Mouse (Mus musculus) kidney, adult 2 months (tissue): ENCODE data around the gene Magi2. TPM values are rescaled to one million over a fixed set of nuclear protein-coding genes. Genes with fewer than 3 reads are reported as not detected.

Experiments used
- DNase-seq: peaks from one replicate; pipeline ENCODE4 v3.0.0; 2021
- H3K27ac ChIP-seq: fragments of 200-500 bp; 2 replicates; pipeline ENCODE4 v1.5.1; 2012; ENCODE audit warnings: low read depth, low read length, control low read depth, inconsistent platforms; ENCODE audit not compliant: insufficient read depth
- H3K27me3 ChIP-seq: fragments of 200-500 bp; replicated peaks from 2 replicates; pipeline ENCODE4 v1.6.1; 2012; ENCODE audit warnings: mild to moderate bottlenecking, moderate library complexity, low read length, inconsistent platforms; ENCODE audit not compliant: control insufficient read depth, insufficient read depth
- H3K36me3 ChIP-seq: fragments of 200-500 bp; 2 replicates; pipeline ENCODE4 v1.6.1; 2012; ENCODE audit warnings: mild to moderate bottlenecking, moderate library complexity, low read length, inconsistent platforms; ENCODE audit not compliant: control insufficient read depth, insufficient read depth
- H3K4me1 ChIP-seq: fragments of 200-500 bp; 2 replicates; pipeline ENCODE4 v1.6.1; 2011; ENCODE audit warnings: low read length; ENCODE audit not compliant: control insufficient read depth, insufficient read depth
- H3K4me3 ChIP-seq: fragments of 200-500 bp; 2 replicates; pipeline ENCODE4 v1.5.1; 2011; ENCODE audit warnings: mild to moderate bottlenecking, low read depth, low read length, control low read depth; ENCODE audit not compliant: insufficient read depth
- CTCF ChIP-seq: fragments of 200-500 bp; conservative IDR thresholded peaks from 2 replicates; pipeline ENCODE4 v1.5.1; 2011; ENCODE audit warnings: low read depth, mild to moderate bottlenecking, control low read depth, low read length, moderate library complexity, mixed read lengths; ENCODE audit not compliant: insufficient read depth, insufficient read length
- POLR2A ChIP-seq: fragments of 200-500 bp; IDR thresholded peaks from one replicate; pipeline ENCODE4 v1.6.1; 2011; ENCODE audit warnings: low read depth, low read length, control low read depth
- WGBS: fragments of 180-500 bp; shearing (Covaris S2); methylation state at CpG from one replicate; pipeline ENCODE4 v1.1.7; 2018; 5-methylcytosine and 5-hydroxymethylcytosine counted together
- polyA plus RNA-seq: library from polyadenylated mRNA; depleted of rRNA; stranded (reverse); fragments of >200 nt; gene quantifications from 2 replicates; pipeline ENCODE4 v1.2.3, GENCODE M21; 2012

The Magi2 gene
- polyA plus RNA-seq, 1 experiment: 6.1 TPM

- no peaks in the 10 kb centered on the region for H3K27me3 ChIP-seq
- no peaks in the 10 kb centered on the region for H3K4me1 ChIP-seq
- WGBS: 64% methylated on average over 8 of the region's 8 CpGs
- no peak overlapping the region for H3K27ac ChIP-seq
- H3K36me3 ChIP-seq: no peaks in the 10 kb centered on the region
- no peak overlapping the region for H3K4me3 ChIP-seq
- no peak for TF ChIP-seq CTCF
- no peak for TF ChIP-seq POLR2A
- no peak for DNase-seq
Measured at GRCm38 (mm10) chr5:20634822-20635221, 1408.0 kb downstream of the Magi2 start.

- H3K27me3 ChIP-seq: no peaks in the 10 kb centered on the region
Measured at GRCm38 (mm10) chr5:20637300-20637989, 1410.6 kb downstream of the Magi2 start.

GRCm38 (mm10) chr5:20642196-20642595 lies 1415.4 kb downstream of the Magi2 start:
- no peak for DNase-seq
- TF ChIP-seq POLR2A: no peak
- TF ChIP-seq CTCF: no peak
- H3K27ac ChIP-seq: no peak overlapping the region
- no peaks in the 10 kb centered on the region for H3K4me1 ChIP-seq
- 72% methylated on average over 7 of the region's 7 CpGs for WGBS
- no peaks in the 10 kb centered on the region for H3K36me3 ChIP-seq
- no peaks in the 10 kb centered on the region for H3K27me3 ChIP-seq
- H3K4me3 ChIP-seq: no peak overlapping the region

More at GRCm38 (mm10) chr5:20637300-20637989, 1410.6 kb downstream of the Magi2 start:
- peak; percentile 6 for DNase-seq
- WGBS: 81% methylated on average over 5 of the region's 5 CpGs
- no peaks in the 10 kb centered on the region for H3K36me3 ChIP-seq
- TF ChIP-seq POLR2A (no peak), CTCF (peak; percentile 44; the same call in 1 of the 2 replicates)
- H3K4me3 ChIP-seq: no peak overlapping the region
- no peaks in the 10 kb centered on the region for H3K4me1 ChIP-seq
- no peak overlapping the region for H3K27ac ChIP-seq

GRCm38 (mm10) chr5:20643741-20644140 lies 1416.9 kb downstream of the Magi2 start:
- WGBS: 87% methylated on average over 1 of the region's 1 CpGs
- H3K27me3 ChIP-seq: no peaks in the 10 kb centered on the region
- no peak overlapping the region for H3K4me3 ChIP-seq
- DNase-seq: no peak
- H3K4me1 ChIP-seq: no peaks in the 10 kb centered on the region
- no peaks in the 10 kb centered on the region for H3K36me3 ChIP-seq
- H3K27ac ChIP-seq: no peak overlapping the region
- no peak for TF ChIP-seq CTCF
- TF ChIP-seq POLR2A: no peak

- Histone ChIP-seq H3K27me3 (no peaks in the 10 kb centered on the region), H3K27ac (no peak overlapping the region), H3K36me3 (no peaks in the 10 kb centered on the region), H3K4me3 (no peak overlapping the region), H3K4me1 (no peaks in the 10 kb centered on the region)
- WGBS: 85% methylated on average over 3 of the region's 3 CpGs
- DNase-seq: no peak
- no peak for TF ChIP-seq CTCF
- no peak for TF ChIP-seq POLR2A
Measured at GRCm38 (mm10) chr5:20646947-20647346, 1420.1 kb downstream of the Magi2 start.

- Histone ChIP-seq H3K27ac (no peak overlapping the region), H3K4me3 (no peak overlapping the region), H3K4me1 (no peaks in the 10 kb centered on the region), H3K27me3 (no peaks in the 10 kb centered on the region), H3K36me3 (no peaks in the 10 kb centered on the region)
- 70% methylated on average over 11 of the region's 11 CpGs for WGBS
- TF ChIP-seq POLR2A (no peak), CTCF (no peak)
- DNase-seq: no peak
Measured at GRCm38 (mm10) chr5:20653425-20654185, 1426.8 kb downstream of the Magi2 start.
